Mouse (Mus musculus) layer of hippocampus, postnatal 14 days (tissue): ENCODE measurements around the gene D630023F18Rik. TPM values are rescaled to one million over a fixed set of nuclear protein-coding genes. Genes with fewer than 3 reads are reported as not detected.

Experiments
- DNase-seq, 2 experiments: peaks; one replicate each; pipeline ENCODE4 v3.0.0; 2021 to 2022; ENCODE audit warnings: low spot score in 2 of 2, mixed read lengths in 1 of 2
- total RNA-seq, 2 experiments: library from RNA; stranded (reverse); gene quantifications; 2 replicates each; pipeline ENCODE4 v1.2.3; 2021

The D630023F18Rik gene
- total RNA-seq, 2 experiments from 2014 or later = 15.1 to 18.1 TPM

DNA sequence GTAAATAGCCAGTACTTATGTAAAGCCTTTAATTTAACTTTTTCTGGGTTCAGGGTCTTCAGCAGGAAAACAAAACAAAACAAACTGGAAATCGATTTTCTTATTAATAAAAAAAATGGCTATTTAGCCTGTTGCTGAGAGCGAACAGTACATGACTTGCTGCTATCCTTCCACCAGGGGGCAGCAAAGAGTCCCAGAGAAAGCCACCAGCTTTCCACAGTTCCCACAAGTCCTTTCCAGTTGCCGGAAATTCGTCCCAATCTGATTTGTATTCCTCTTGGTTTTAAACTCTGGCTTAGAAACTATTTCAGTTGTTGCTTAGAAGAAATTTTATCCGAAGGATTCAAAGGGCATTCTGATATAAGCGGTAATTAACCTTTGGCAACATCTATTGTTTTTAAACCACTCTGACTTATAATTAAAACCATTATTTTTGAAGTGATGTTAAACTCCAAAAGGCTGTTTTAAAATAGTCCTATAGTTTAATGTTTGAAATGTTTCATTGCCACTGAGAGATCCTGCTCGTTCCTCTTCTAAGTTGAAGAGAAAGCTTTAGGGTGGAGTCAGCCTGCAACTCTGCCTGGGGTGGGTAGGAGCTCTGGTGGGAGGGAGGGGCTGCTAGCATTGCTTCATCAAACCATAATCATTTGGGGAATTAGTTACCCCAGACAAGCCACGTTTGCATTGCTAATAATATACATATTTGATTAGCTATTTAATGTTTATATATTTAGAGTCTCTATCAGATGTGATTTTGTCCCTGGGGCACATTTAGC is 10.8 kb downstream of the D630023F18Rik start:
- DNase-seq = peak; percentile 49 to 87

DNA sequence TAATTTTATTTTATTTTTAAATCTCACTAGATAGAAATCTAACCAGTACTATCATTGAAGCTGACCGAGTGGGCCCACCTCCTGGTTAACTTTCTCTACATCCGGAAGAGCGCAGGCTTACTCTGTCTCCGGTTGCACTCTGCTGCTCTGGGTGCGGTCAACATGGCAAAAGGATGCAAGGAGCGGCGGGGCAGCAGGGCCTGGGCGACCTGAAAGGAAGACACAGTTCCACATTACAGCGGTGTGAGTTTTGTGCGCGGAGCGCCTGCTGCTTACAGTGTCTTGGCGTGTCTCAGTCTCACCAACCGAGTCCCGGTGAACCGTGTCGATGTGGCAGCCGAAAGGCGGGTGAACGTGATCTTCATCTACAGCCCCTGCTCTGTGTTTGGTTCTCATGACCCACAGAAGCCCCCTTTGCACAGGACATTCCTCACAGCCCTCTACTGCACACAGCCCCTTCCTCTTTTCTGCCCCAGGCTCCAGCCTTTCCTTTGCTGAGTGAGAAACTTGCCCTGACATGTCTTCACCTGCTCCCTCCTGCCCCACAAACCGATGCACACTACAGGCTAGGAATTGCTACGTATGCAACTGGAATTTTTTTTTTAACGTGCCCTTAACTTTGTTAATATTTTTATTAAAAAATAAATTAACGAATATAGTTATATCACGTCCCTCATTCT is 13.1 kb downstream of the D630023F18Rik start:
- no peak for DNase-seq

GRCm38 (mm10) chr1:65109196-65109595 is 13.8 kb downstream of the D630023F18Rik start:
- no peak for DNase-seq

DNA sequence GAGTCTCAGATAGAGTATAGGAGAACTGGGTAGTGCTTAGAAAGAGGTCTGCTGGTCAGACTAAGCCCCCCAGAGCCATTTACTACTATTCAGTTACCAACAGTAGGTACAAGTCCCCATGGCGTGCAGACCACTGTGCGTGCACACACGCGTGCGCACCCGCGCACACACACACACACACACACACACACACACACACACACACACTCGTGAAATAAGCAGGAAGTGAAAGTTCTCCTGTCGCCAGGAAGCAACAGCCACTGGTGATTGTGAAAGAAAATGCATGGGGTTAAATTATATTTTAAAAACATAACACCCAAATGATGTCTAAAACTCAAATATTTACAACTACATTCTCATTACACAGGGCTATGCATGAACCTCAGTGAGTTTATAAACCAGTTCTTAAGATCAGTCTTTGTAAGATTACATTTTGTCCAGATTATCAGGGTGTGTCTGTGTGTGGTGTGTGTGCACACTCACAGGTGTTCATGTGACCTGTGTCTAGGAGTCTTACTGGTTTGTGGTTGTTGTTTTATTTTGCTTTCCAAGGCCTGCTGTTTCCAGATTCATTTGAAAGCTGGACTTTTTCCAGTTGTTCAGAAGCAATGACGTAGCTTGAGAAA is 15.2 kb downstream of the D630023F18Rik start:
- no peak for DNase-seq

- no peak for DNase-seq
Observed at GRCm38 (mm10) chr1:65103273-65103672, 19.7 kb downstream of the D630023F18Rik start, which contains the start of gene Cryga. Gene Cryga, minus strand, starts transcription at chr1:65103373.

GRCm38 (mm10) chr1:65096953-65097352 is 26.1 kb downstream of the D630023F18Rik start:
- no peak for DNase-seq

GRCm38 (mm10) chr1:65091566-65091965 is 31.4 kb downstream of the D630023F18Rik start:
- no peak for DNase-seq

DNA sequence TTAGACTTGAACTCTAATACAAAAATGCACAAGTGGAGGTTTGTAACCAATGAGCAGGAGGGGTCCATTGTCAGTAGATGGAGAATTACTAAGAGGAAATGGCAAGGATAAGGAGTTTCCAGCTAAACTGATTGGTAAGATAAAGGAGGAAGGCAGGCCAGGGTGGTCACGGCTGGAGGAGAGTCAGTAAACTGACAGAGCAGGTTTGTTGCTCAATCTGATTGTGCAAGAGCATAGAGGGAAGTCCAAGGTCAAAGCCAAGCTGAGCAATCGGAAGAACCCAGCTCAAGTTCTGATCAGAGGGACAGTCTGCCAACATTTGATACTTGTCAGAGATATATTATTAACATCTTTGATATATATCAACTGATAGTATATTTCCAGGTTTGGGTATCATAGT is 32.6 kb downstream of the D630023F18Rik start:
- DNase-seq = no peak

GRCm38 (mm10) chr1:65088567-65089356 is 34.3 kb downstream of the D630023F18Rik start:
- DNase-seq = no peak

- no peak for DNase-seq
Observed at GRCm38 (mm10) chr1:65082188-65082587, 40.8 kb downstream of the D630023F18Rik start, which contains the start of gene Crygb. Gene Crygb, minus strand, starts transcription at chr1:65082288.

DNA sequence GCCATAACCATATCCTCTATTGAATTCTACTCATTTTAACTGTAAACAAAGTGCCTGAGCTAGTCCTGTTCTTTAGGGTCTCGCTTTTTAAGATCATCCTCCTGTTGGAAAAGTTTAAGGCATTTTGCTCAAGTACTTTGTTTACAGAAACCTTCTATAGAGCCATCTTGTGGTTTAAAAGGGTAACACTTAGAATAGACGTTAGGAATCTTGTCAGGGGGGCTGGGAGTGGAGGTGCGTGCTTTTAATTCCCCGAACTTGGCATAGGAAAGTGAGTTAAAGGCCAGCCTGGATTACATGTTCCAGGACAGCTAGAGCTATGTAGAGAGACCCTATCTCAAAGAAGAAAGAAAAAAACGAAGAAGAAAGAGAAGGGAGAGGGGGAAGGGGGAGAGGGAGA is 47.4 kb downstream of the D630023F18Rik start:
- DNase-seq = peak in 1 of 2 experiments; percentile 3

- no peak for DNase-seq
Observed at GRCm38 (mm10) chr1:65073589-65073988, 49.4 kb downstream of the D630023F18Rik start, which contains the start of gene Crygc. Gene Crygc, minus strand, starts transcription at chr1:65073689.

DNA sequence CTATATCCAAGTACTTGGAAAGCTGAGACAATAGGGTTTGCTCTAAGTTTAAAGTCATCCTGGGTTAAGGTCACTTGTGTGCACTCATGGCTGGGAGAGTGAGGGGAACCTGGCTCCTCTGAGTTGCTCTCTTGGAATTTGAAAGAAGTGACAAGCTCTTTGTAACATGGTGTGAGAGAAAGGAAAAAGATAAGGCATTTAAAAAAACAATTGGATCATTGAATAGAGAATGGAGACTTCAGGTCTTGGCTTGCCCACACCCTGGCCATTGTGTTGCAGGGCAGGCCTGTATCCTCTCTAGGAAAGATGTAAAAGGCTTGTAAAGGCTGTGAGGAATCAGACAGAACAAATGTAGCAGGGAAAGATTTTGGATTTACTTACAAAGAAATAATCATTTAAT is 55.2 kb downstream of the D630023F18Rik start:
- DNase-seq = no peak

- DNase-seq = no peak
Observed at GRCm38 (mm10) chr1:65064201-65064600, 58.8 kb downstream of the D630023F18Rik start.

GRCm38 (mm10) chr1:65063352-65063751 is 59.7 kb downstream of the D630023F18Rik start, which contains the start of gene Crygd:
Gene Crygd, minus strand, starts transcription at chr1:65063452.
- no peak for DNase-seq

Other genes starting within 250 kb of the D630023F18Rik start
- 10 to 100 TPM; 25.0 to 29.3 TPM for gene Plekhm3, start 166.4 kb downstream of the D630023F18Rik start, total RNA-seq
- not detected for gene Akr1cl, start 90.5 kb downstream of the D630023F18Rik start, total RNA-seq
- not detected for gene Cryge, start 72.1 kb downstream of the D630023F18Rik start, total RNA-seq
- not detected for gene Crygd, start 59.8 kb downstream of the D630023F18Rik start, total RNA-seq
- gene Crygc, start 49.5 kb downstream of the D630023F18Rik start, total RNA-seq = not detected
- not detected for gene Crygb, start 40.9 kb downstream of the D630023F18Rik start, total RNA-seq
- gene Cryga, start 19.8 kb downstream of the D630023F18Rik start, total RNA-seq = under 1 TPM in 1 of 2 experiments, not detected in 1; 0.65 TPM
- gene Gm28845, start 3.7 kb downstream of the D630023F18Rik start, total RNA-seq = 1 to 10 TPM in 1 of 2 experiments, under 1 TPM in 1; 0.60 to 1.3 TPM
- gene Idh1, start 63.3 kb upstream of the D630023F18Rik start, total RNA-seq = 10 to 100 TPM; 96.3 to 98.4 TPM
- gene Pikfyve, start 63.5 kb upstream of the D630023F18Rik start, total RNA-seq = 10 to 100 TPM; 38.9 to 39.0 TPM
- gene Pth2r, start 158.8 kb upstream of the D630023F18Rik start, total RNA-seq = under 1 TPM; 0.74 to 0.79 TPM